ENCODE assay signal across 8 mouse cellular contexts in genomic region chr9:102267311-102268027, GRCm38 (mm10).
A peak's percentile ranks its signal among the peaks of the same experiment; 100 is the strongest.
DNase-seq lines count a peak whose midpoint lies in the region; ATAC-seq lines count a peak whose summit lies in the region.

No protein-coding gene starts in this region.

- ATAC-seq in intestine, embryonic 16.5 days = 0 out of 2 replicates have a peak, but pooled peaks have one; percentile 52
- ATAC-seq in liver, embryonic 12.5 days = no peak
- ATAC-seq in neural tube, embryonic 14.5 days (ENCODE audit: low read depth) = no peak

- no peaks in the 10 kb centered on the region for H3K36me3 ChIP-seq in intestine, embryonic 16.5 days (ENCODE audit: control insufficient read depth, insufficient read depth, low read length)
- H3K36me3 ChIP-seq in liver, embryonic 12.5 days = no peaks in the 10 kb centered on the region
- no peaks in the 10 kb centered on the region for H3K36me3 ChIP-seq in neural tube, embryonic 14.5 days (ENCODE audit: control insufficient read depth, insufficient read depth, low read length)

- 2% methylated on average over 18 of the region's 18 CpGs for WGBS in intestine, embryonic 16.5 days
- 1% methylated on average over 18 of the region's 18 CpGs for WGBS in liver, embryonic 12.5 days (ENCODE audit: insufficient replicate concordance)
- WGBS in neural tube, embryonic 14.5 days = under 1% methylated on average over 18 of the region's 18 CpGs

- H3K4me2 ChIP-seq in intestine, embryonic 16.5 days (ENCODE audit: low read depth, low read length) = peak overlapping the region; percentile 47
- H3K4me2 ChIP-seq in liver, embryonic 12.5 days = peak overlapping the region; percentile 43
- H3K4me2 ChIP-seq in neural tube, embryonic 14.5 days (ENCODE audit: low read depth, low read length) = peak overlapping the region; percentile 43

- no peak overlapping the region for H3K27ac ChIP-seq in intestine, embryonic 16.5 days (ENCODE audit: low read length)
- H3K27ac ChIP-seq in liver, embryonic 12.5 days = no peak overlapping the region
- H3K27ac ChIP-seq in neural tube, embryonic 14.5 days (ENCODE audit: low read depth, low read length) = no peak overlapping the region

- intact Hi-C loops in gastrocnemius, postnatal 36 days (cut with DNase I) = loop anchor here (5.0 kb wide), 1 partner anchor 85 kb away; the partner anchor contains the start of gene Ephb1

- peak; percentile 26 to 71 for DNase-seq in adrenal gland, adult (ENCODE audit: inconsistent age in 2 of 2, low spot score in 1 of 2)
- DNase-seq in adrenal gland, postnatal 4 days (ENCODE audit: low spot score in 2 of 2) = no peak
- peak; percentile 58 to 66 for DNase-seq in cerebellum, postnatal 36 days
- peak; percentile 25 to 27 for DNase-seq in gastrocnemius, postnatal 36 days
- no peak for DNase-seq in thymus, postnatal 10 days (ENCODE audit: low spot score in 2 of 2)

- H3K4me3 ChIP-seq in intestine, embryonic 16.5 days (ENCODE audit: low read length) = peak overlapping the region; percentile 31
- H3K4me3 ChIP-seq in liver, embryonic 12.5 days = peak overlapping the region; percentile 9; the same call in 1 of the 2 replicates
- H3K4me3 ChIP-seq in neural tube, embryonic 14.5 days (ENCODE audit: low read depth, low read length) = peak overlapping the region; percentile 15; the same call in 1 of the 2 replicates

- H3K27me3 ChIP-seq in intestine, embryonic 16.5 days (replicated peaks; ENCODE audit: control insufficient read depth, insufficient read depth, low read length) = no peaks in the 10 kb centered on the region; the same call in 1 of the 2 replicates
- peaks cover 44% of the 10 kb centered on the region for H3K27me3 ChIP-seq in liver, embryonic 12.5 days (replicated peaks)
- H3K27me3 ChIP-seq in neural tube, embryonic 14.5 days (ENCODE audit: control insufficient read depth, insufficient read depth, low read length) = no peaks in the 10 kb centered on the region

- H3K9ac ChIP-seq in intestine, embryonic 16.5 days (ENCODE audit: low read depth, low read length) = 0 out of 2 replicates have a peak overlapping the region, but pooled peaks have one; percentile 1
- no peak overlapping the region for H3K9ac ChIP-seq in liver, embryonic 12.5 days
- H3K9ac ChIP-seq in neural tube, embryonic 14.5 days (replicated peaks; ENCODE audit: low read depth, low read length) = 0 out of 2 replicates have a peak overlapping the region, but pooled peaks have one; percentile 25

- no peaks in the 10 kb centered on the region for H3K9me3 ChIP-seq in intestine, embryonic 16.5 days (ENCODE audit: control insufficient read depth, low read length)
- no peaks in the 10 kb centered on the region for H3K9me3 ChIP-seq in liver, embryonic 12.5 days (replicated peaks)
- H3K9me3 ChIP-seq in neural tube, embryonic 14.5 days (ENCODE audit: control insufficient read depth, low read length) = no peaks in the 10 kb centered on the region

- peaks cover 4% of the 10 kb centered on the region; the same call in 1 of the 2 replicates for H3K4me1 ChIP-seq in intestine, embryonic 16.5 days (ENCODE audit: control insufficient read depth, insufficient read depth, low read length)
- H3K4me1 ChIP-seq in liver, embryonic 12.5 days = no peaks in the 10 kb centered on the region
- H3K4me1 ChIP-seq in neural tube, embryonic 14.5 days (ENCODE audit: control insufficient read depth, insufficient read depth, low read length) = peaks cover 18% of the 10 kb centered on the region

Comparison
In these comparisons a context has a peak if more than half of its experiments do, and no peak if none do; other contexts are left out.
1. DNase-seq: peak in adrenal gland, adult (2 of 2), cerebellum, postnatal 36 days (2 of 2) and gastrocnemius, postnatal 36 days (2 of 2); none in adrenal gland, postnatal 4 days (0 of 2) and thymus, postnatal 10 days (0 of 2).
2. Peak in every context shown above with its lines, with median percentiles within 50 percentile points of each other: H3K4me2 ChIP-seq and H3K4me3 ChIP-seq.